In the genomic region with DNA sequence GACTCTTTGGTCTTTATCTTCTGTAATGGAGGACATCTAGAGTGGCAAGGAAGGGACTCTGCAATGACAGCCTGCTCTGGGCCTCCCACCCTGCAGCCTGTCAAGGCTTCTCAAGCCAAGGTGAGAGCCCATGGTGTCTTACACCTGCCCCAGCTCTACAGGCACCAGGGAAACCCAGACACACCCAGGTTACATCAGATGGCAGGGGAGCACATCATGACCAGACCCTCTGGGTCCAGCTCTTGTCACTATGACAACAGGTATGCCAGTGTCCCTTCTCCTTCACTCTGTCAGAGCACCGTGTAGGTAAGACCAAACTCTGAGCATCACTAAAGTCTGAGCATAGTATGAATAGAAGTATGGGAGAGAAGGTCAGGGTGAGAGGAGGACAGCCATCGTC, we compare ENCODE assay signal across 22 mouse cellular contexts.
DNase-seq lines count a peak whose midpoint lies in the region; ATAC-seq lines count a peak whose summit lies in the region.
"Had no signal": no experiment of that assay in that cellular context is flagged by ENCODE, and none has a peak within 500 bp of the region (broad histone marks: within the 10 kb centered on the region; RNA-seq: fewer than 3 reads in every experiment).

No protein-coding gene starts in this region.

- H3K4me2 ChIP-seq in embryonic facial prominence, embryonic 11.5 days (ENCODE audit: low read depth, low read length): no peak overlapping the region
- H3K4me2 ChIP-seq: embryonic facial prominence, embryonic 12.5 days; forebrain, embryonic 12.5 days had no signal

- H3K9ac ChIP-seq in embryonic facial prominence, embryonic 11.5 days (replicated peaks; ENCODE audit: low read length): no peak overlapping the region
- H3K9ac ChIP-seq: embryonic facial prominence, embryonic 12.5 days; forebrain, embryonic 12.5 days had no signal

- no peaks in the 10 kb centered on the region for H3K27me3 ChIP-seq in embryonic facial prominence, embryonic 11.5 days (ENCODE audit: control insufficient read depth, insufficient read depth, low read length)
- H3K27me3 ChIP-seq in embryonic facial prominence, embryonic 10.5 days (replicated peaks; ENCODE audit: low read depth, poor library complexity, severe bottlenecking): no peaks in the 10 kb centered on the region
- H3K27me3 ChIP-seq: embryonic facial prominence, embryonic 12.5 days; forebrain, embryonic 12.5 days had no signal

- H3K9me3 ChIP-seq in embryonic facial prominence, embryonic 11.5 days (replicated peaks; ENCODE audit: control insufficient read depth, low read length): no peaks in the 10 kb centered on the region
- H3K9me3 ChIP-seq in embryonic facial prominence, embryonic 10.5 days: no peaks in the 10 kb centered on the region
- H3K9me3 ChIP-seq: embryonic facial prominence, embryonic 12.5 days; forebrain, embryonic 12.5 days had no signal

- ATAC-seq in embryonic facial prominence, embryonic 11.5 days (replicated peaks; ENCODE audit: insufficient number of reproducible peaks, low FRiP score, low TSS enrichment, low read depth): 0 out of 2 replicates have a peak, but pooled peaks have one; percentile 52
- ATAC-seq: CD4-positive, CD25-positive, alpha-beta regulatory T cell, adult 4 months; forebrain, embryonic 14.5 days; forebrain, embryonic 16.5 days had no signal

- intact Hi-C loops in heart, postnatal 36 days (cut with DNase I): no loop called here

- H3K4me3 ChIP-seq in embryonic facial prominence, embryonic 11.5 days (ENCODE audit: low read depth, low read length): no peak overlapping the region
- H3K4me3 ChIP-seq in embryonic facial prominence, embryonic 10.5 days: no peak overlapping the region
- H3K4me3 ChIP-seq: embryonic facial prominence, embryonic 12.5 days; forebrain, embryonic 12.5 days had no signal

- WGBS in embryonic facial prominence, embryonic 11.5 days: 78% methylated on average over 2 of the region's 2 CpGs
- WGBS in embryonic facial prominence, embryonic 10.5 days: 86% methylated on average over 2 of the region's 2 CpGs

- no peaks in the 10 kb centered on the region for H3K36me3 ChIP-seq in embryonic facial prominence, embryonic 11.5 days (replicated peaks; ENCODE audit: control insufficient read depth, insufficient read depth, low read depth, low read length)
- H3K36me3 ChIP-seq in embryonic facial prominence, embryonic 10.5 days (replicated peaks): no peaks in the 10 kb centered on the region
- H3K36me3 ChIP-seq: embryonic facial prominence, embryonic 12.5 days; forebrain, embryonic 12.5 days had no signal

- DNase-seq in embryonic facial prominence, embryonic 11.5 days (ENCODE audit: low spot score): no peak
- DNase-seq in embryonic facial prominence, embryonic 10.5 days (ENCODE audit: low spot score): no peak
- peak; percentile 80 for DNase-seq in heart, adult 11 months
- no peak for DNase-seq in heart, postnatal 36 days
- DNase-seq in testis, postnatal 10 days (ENCODE audit: low spot score): peak; percentile 18
- no peak for DNase-seq in testis, postnatal 14 days (ENCODE audit: low spot score)
- DNase-seq: adrenal gland, adult 2 months; adrenal gland, postnatal 10 days; adrenal gland, postnatal 25 days; B cell, adult 2 months; cerebellum, adult 11 months; cerebellum, adult 18-20 months; cerebellum, adult 8-10 months; cerebellum, adult 9-11 months; cerebellum, postnatal 14 days; cerebellum, postnatal 36 days; embryo, embryonic 11 days had no signal

- H3K27ac ChIP-seq in embryonic facial prominence, embryonic 11.5 days (replicated peaks; ENCODE audit: low read depth, low read length): no peak overlapping the region
- no peak overlapping the region for H3K27ac ChIP-seq in embryonic facial prominence, embryonic 10.5 days (replicated peaks)
- H3K27ac ChIP-seq: embryonic facial prominence, embryonic 12.5 days; forebrain, embryonic 12.5 days had no signal

- H3K4me1 ChIP-seq in embryonic facial prominence, embryonic 11.5 days (ENCODE audit: control insufficient read depth, insufficient read depth, low read length): no peaks in the 10 kb centered on the region
- no peaks in the 10 kb centered on the region for H3K4me1 ChIP-seq in embryonic facial prominence, embryonic 10.5 days
- H3K4me1 ChIP-seq: embryonic facial prominence, embryonic 12.5 days; forebrain, embryonic 12.5 days had no signal

Comparison
In these comparisons a context has a peak if more than half of its experiments do, and no peak if none do; other contexts are left out.
1. DNase-seq: peak in heart, adult 11 months (single experiment) and testis, postnatal 10 days (single experiment); none in embryonic facial prominence, embryonic 11.5 days (single experiment), embryonic facial prominence, embryonic 10.5 days (single experiment), heart, postnatal 36 days (0 of 2) and testis, postnatal 14 days (single experiment).